Mouse (Mus musculus): ENCODE measurements around the gene Sub1.

The Sub1 gene

GRCm38 (mm10) chr15:11996883-11997282 lies at the start of gene Sub1:
Sub1 (minus strand) TSS chr15:11996983.
- CTCF ChIA-PET: interaction anchor here in 3 of 4 experiments (1.3 to 2.1 kb wide), 4 partner anchors 14 to 40 kb away, joined by 3 to 11 read pairs (median 4); no protein-coding TSS in a partner anchor
- POLR2A ChIA-PET: interaction anchor here (0.6 to 31.2 kb wide), 20 partner anchors 9 to 379 kb away, joined by 4 to 578 read pairs (median 28); no protein-coding TSS in a partner anchor

- ChIA-PET POLR2A (interaction anchor here in 3 of 4 experiments (0.5 to 10.8 kb wide), 15 partner anchors 8 to 287 kb away, joined by 3 to 578 read pairs (median 4); partner anchors contain the start of genes Sub1 (in 2 of the 3) and Mtmr12 (in 1 of the 3)), CTCF (interaction anchor here in 1 of 4 experiments (0.5 kb wide), 1 partner anchor 68 kb away, joined by 3 read pairs; no protein-coding TSS in a partner anchor)
These were observed 43.6 kb upstream of the Sub1 start for GRCm38 (mm10) chr15:12040407-12040710.

- CTCF ChIA-PET: interaction anchor here in 1 of 4 experiments (4.0 kb wide), 1 partner anchor 69 kb away, joined by 55 read pairs; no protein-coding TSS in a partner anchor
These were observed 43.1 kb upstream of the Sub1 start for GRCm38 (mm10) chr15:12039671-12040406.

GRCm38 (mm10) chr15:12039256-12039655 lies 42.5 kb upstream of the Sub1 start:
- CTCF ChIA-PET: interaction anchor here in 2 of 4 experiments (1.2 to 4.0 kb wide), 3 partner anchors 58 to 68 kb away, joined by 3 to 55 read pairs (median 25); no protein-coding TSS in a partner anchor

More at GRCm38 (mm10) chr15:12039671-12040406, 43.1 kb upstream of the Sub1 start:
- POLR2A ChIA-PET: interaction anchor here (0.5 to 10.8 kb wide), 22 partner anchors 7 to 700 kb away, joined by 3 to 578 read pairs (median 5); partner anchors contain the start of genes Sub1 (in 2 of the 4), Mtmr12 (in 1 of the 4) and Pdzd2 (in 1 of the 4)

GRCm38 (mm10) chr15:12037866-12038625 lies 41.3 kb upstream of the Sub1 start:
- CTCF ChIA-PET: interaction anchor here (0.5 to 4.0 kb wide), 41 partner anchors 10 to 1428 kb away, joined by 3 to 55 read pairs (median 4); partner anchors contain the start of gene Sub1 (in 1 of the 4)
- POLR2A ChIA-PET: interaction anchor here (0.5 to 10.8 kb wide), 138 partner anchors 8 to 1577 kb away, joined by 3 to 578 read pairs (median 6); partner anchors contain the start of genes Sub1 (in 4 of the 4), Golph3 (in 2 of the 4), Tars (in 2 of the 4) and Zfr (in 2 of the 4)

More at GRCm38 (mm10) chr15:12039256-12039655, 42.5 kb upstream of the Sub1 start:
- POLR2A ChIA-PET: interaction anchor here (0.6 to 10.8 kb wide), 29 partner anchors 8 to 1049 kb away, joined by 3 to 578 read pairs (median 23); partner anchors contain the start of genes Sub1 (in 4 of the 4), Mtmr12 (in 1 of the 4), Pdzd2 (in 1 of the 4) and Tars (in 1 of the 4)

- POLR2A ChIA-PET: interaction anchor here (0.5 to 10.8 kb wide), 166 partner anchors 8 to 1728 kb away, joined by 3 to 578 read pairs (median 5); partner anchors contain the start of genes Sub1 (in 4 of the 4), Amacr (in 3 of the 4), Tars (in 3 of the 4) and Golph3 (in 2 of the 4)
- CTCF ChIA-PET: interaction anchor here (0.5 to 4.0 kb wide), 55 partner anchors 9 to 891 kb away, joined by 3 to 55 read pairs (median 4); partner anchors contain the start of gene Sub1 (in 1 of the 4)
These were observed 40.4 kb upstream of the Sub1 start for GRCm38 (mm10) chr15:12037217-12037616.

- ChIA-PET POLR2A (interaction anchor here (0.5 to 10.8 kb wide), 156 partner anchors 8 to 1727 kb away, joined by 3 to 578 read pairs (median 6); partner anchors contain the start of genes Sub1 (in 4 of the 4), Amacr (in 3 of the 4), Tars (in 3 of the 4) and Golph3 (in 2 of the 4)), CTCF (interaction anchor here (0.5 to 4.0 kb wide), 49 partner anchors 11 to 1729 kb away, joined by 3 to 55 read pairs (median 4); partner anchors contain the start of gene Sub1 (in 1 of the 4))
These were observed 39.9 kb upstream of the Sub1 start for GRCm38 (mm10) chr15:12036675-12037074.

- CTCF ChIA-PET: interaction anchor here in 1 of 4 experiments (0.5 kb wide), 1 partner anchor 27 kb away, joined by 3 read pairs; no protein-coding TSS in a partner anchor
- POLR2A ChIA-PET: interaction anchor here in 3 of 4 experiments (0.6 to 10.8 kb wide), 16 partner anchors 12 to 1364 kb away, joined by 3 to 578 read pairs (median 54); partner anchors contain the start of gene Sub1 (in 3 of the 3)
These were observed 37.5 kb upstream of the Sub1 start for GRCm38 (mm10) chr15:12034317-12034716.

- CTCF ChIA-PET: interaction anchor here in 2 of 4 experiments (0.6 to 2.0 kb wide), 3 partner anchors 54 to 432 kb away, joined by 3 to 5 read pairs (median 3); no protein-coding TSS in a partner anchor
- POLR2A ChIA-PET: interaction anchor here (0.6 to 10.8 kb wide), 30 partner anchors 10 to 1310 kb away, joined by 3 to 578 read pairs (median 4); partner anchors contain the start of gene Sub1 (in 2 of the 4)
These were observed 36.4 kb upstream of the Sub1 start for GRCm38 (mm10) chr15:12033155-12033554.

- ChIA-PET CTCF (interaction anchor here in 2 of 4 experiments (0.6 to 2.0 kb wide), 3 partner anchors 54 to 433 kb away, joined by 3 to 5 read pairs (median 3); no protein-coding TSS in a partner anchor), POLR2A (interaction anchor here (0.6 to 10.8 kb wide), 35 partner anchors 10 to 1309 kb away, joined by 3 to 578 read pairs (median 4); partner anchors contain the start of gene Sub1 (in 2 of the 4))
These were observed 35.7 kb upstream of the Sub1 start for GRCm38 (mm10) chr15:12032512-12032911.

GRCm38 (mm10) chr15:12031861-12032260 lies 35.1 kb upstream of the Sub1 start:
- POLR2A ChIA-PET: interaction anchor here (0.8 to 10.8 kb wide), 24 partner anchors 9 to 472 kb away, joined by 3 to 578 read pairs (median 4); partner anchors contain the start of gene Sub1 (in 2 of the 4)
- CTCF ChIA-PET: interaction anchor here in 2 of 4 experiments (0.6 to 2.0 kb wide), 2 partner anchors 32 to 60 kb away, joined by 3 to 5 read pairs; no protein-coding TSS in a partner anchor

- ChIA-PET POLR2A (interaction anchor here in 2 of 4 experiments (0.9 to 3.1 kb wide), 8 partner anchors 8 to 38 kb away, joined by 3 to 28 read pairs (median 6); partner anchors contain the start of gene Sub1 (in 1 of the 2)), CTCF (no interaction called here)
These were observed 33.4 kb upstream of the Sub1 start for GRCm38 (mm10) chr15:12030221-12030620.

GRCm38 (mm10) chr15:12027807-12028206 lies 31.0 kb upstream of the Sub1 start:
- CTCF ChIA-PET: interaction anchor here in 2 of 4 experiments (1.3 to 1.5 kb wide), 2 partner anchors 10 to 56 kb away, joined by 3 to 4 read pairs; no protein-coding TSS in a partner anchor
- POLR2A ChIA-PET: interaction anchor here in 3 of 4 experiments (0.8 to 3.1 kb wide), 10 partner anchors 9 to 78 kb away, joined by 3 to 40 read pairs (median 8); partner anchors contain the start of gene Sub1 (in 1 of the 3)

GRCm38 (mm10) chr15:12026932-12027450 lies 30.2 kb upstream of the Sub1 start:
- ChIA-PET CTCF (no interaction called here), POLR2A (interaction anchor here in 2 of 4 experiments (0.9 to 8.1 kb wide), 9 partner anchors 10 to 31 kb away, joined by 3 to 182 read pairs (median 18); partner anchors contain the start of gene Sub1 (in 1 of the 2))

- POLR2A ChIA-PET: interaction anchor here in 3 of 4 experiments (0.6 to 8.1 kb wide), 6 partner anchors 10 to 30 kb away, joined by 3 to 182 read pairs (median 12); partner anchors contain the start of gene Sub1 (in 1 of the 3)
These were observed 29.2 kb upstream of the Sub1 start for GRCm38 (mm10) chr15:12026026-12026425.

GRCm38 (mm10) chr15:12025341-12025740 lies 28.6 kb upstream of the Sub1 start:
- ChIA-PET POLR2A (interaction anchor here (0.6 to 8.1 kb wide), 10 partner anchors 11 to 37 kb away, joined by 3 to 182 read pairs (median 8); partner anchors contain the start of gene Sub1 (in 2 of the 4)), CTCF (interaction anchor here in 2 of 4 experiments (0.5 to 1.0 kb wide), 3 partner anchors 12 to 1325 kb away, joined by 4 to 5 read pairs (median 4); no protein-coding TSS in a partner anchor)

More at GRCm38 (mm10) chr15:12026026-12026425, 29.2 kb upstream of the Sub1 start:
- CTCF ChIA-PET: interaction anchor here in 3 of 4 experiments (0.5 to 0.6 kb wide), 3 partner anchors 16 to 1326 kb away, joined by 4 to 10 read pairs (median 6); no protein-coding TSS in a partner anchor
